Mouse (Mus musculus) stomach, embryonic 14.5 days (tissue): ENCODE results near the gene 1700007K13Rik. TPM values are rescaled to one million over a fixed set of nuclear protein-coding genes. Genes with fewer than 3 reads are reported as not detected.
A peak's percentile ranks its signal among the peaks of the same experiment; 100 is the strongest.

ENCODE experiments used
- ATAC-seq: fragments of 200-750 bp; cut with Nextera tagmentation; 2 replicates; pipeline ENCODE4 v1.8.0; 2017; ENCODE audit warnings: low read depth, moderate TSS enrichment; ENCODE audit not compliant: insufficient number of reproducible peaks, insufficient read depth, low FRiP score
- H3K27ac ChIP-seq: fragments of 300-500 bp; sonication (generic); 2 replicates; pipeline ENCODE4 v1.5.1; 2014; ENCODE audit warnings: mild to moderate bottlenecking, low read length, moderate library complexity, mixed read lengths
- H3K27me3 ChIP-seq: fragments of 300-500 bp; sonication (generic); 2 replicates; pipeline ENCODE4 v1.6.1; 2014; ENCODE audit warnings: low read length, control low read depth, mixed read lengths; ENCODE audit not compliant: control insufficient read depth, insufficient read depth
- H3K36me3 ChIP-seq: fragments of 300-500 bp; sonication (generic); 2 replicates; pipeline ENCODE4 v1.6.1; 2014; ENCODE audit warnings: mild to moderate bottlenecking, control low read depth, low read length, moderate library complexity, mixed read lengths; ENCODE audit not compliant: control insufficient read depth, insufficient read depth
- H3K4me1 ChIP-seq: fragments of 300-500 bp; sonication (generic); 2 replicates; pipeline ENCODE4 v1.6.1; 2014; ENCODE audit warnings: low read length, control low read depth, mixed read lengths; ENCODE audit not compliant: control insufficient read depth, insufficient read depth
- H3K4me2 ChIP-seq: fragments of 300-500 bp; sonication (generic); replicated peaks from 2 replicates; pipeline ENCODE4 v1.6.1; 2014; ENCODE audit warnings: low read depth, low read length, control low read depth
- H3K4me3 ChIP-seq: fragments of 300-500 bp; sonication (generic); 2 replicates; pipeline ENCODE4 v1.5.1; 2014; ENCODE audit warnings: low read depth, low read length, control low read depth
- H3K9ac ChIP-seq: fragments of 300-500 bp; sonication (generic); replicated peaks from 2 replicates; pipeline ENCODE4 v1.6.1; 2014; ENCODE audit warnings: low read depth, mild to moderate bottlenecking, control low read depth, low read length, moderate library complexity, mixed read lengths
- H3K9me3 ChIP-seq: fragments of 300-500 bp; sonication (generic); 2 replicates; pipeline ENCODE4 v1.6.1; 2016; ENCODE audit warnings: low read depth, low read length, control low read depth; ENCODE audit not compliant: control insufficient read depth
- WGBS: fragments of 180-500 bp; shearing (Covaris S2); extraction: QIAGEN DNeasy Blood & Tissue Kit; methylation state at CpG from one replicate; pipeline ENCODE4 v1.1.7; 2014; 5-methylcytosine and 5-hydroxymethylcytosine counted together
- polyA plus RNA-seq: library from polyadenylated mRNA; unstranded; fragments of >200 nt; fragmentation: Nextera tagmentation; extraction: Ambion mirVana; gene quantifications from 2 replicates; pipeline ENCODE4 v1.2.1, GENCODE M21; 2014

Gene 1700007K13Rik
- polyA plus RNA-seq, 1 experiment from 2014 or later = 1.4 TPM

GRCm38 (mm10) chr2:28440842-28441241 is 25.3 kb downstream of the 1700007K13Rik start:
- no peak overlapping the region for H3K4me2 ChIP-seq
- H3K4me3 ChIP-seq = no peak overlapping the region
- no peaks in the 10 kb centered on the region for H3K4me1 ChIP-seq
- ATAC-seq = no peak
- H3K27ac ChIP-seq = no peak overlapping the region
- 68% methylated on average over 6 of the region's 6 CpGs for WGBS
- H3K27me3 ChIP-seq = no peaks in the 10 kb centered on the region
- no peaks in the 10 kb centered on the region for H3K36me3 ChIP-seq
- H3K9ac ChIP-seq = no peak overlapping the region
- no peaks in the 10 kb centered on the region for H3K9me3 ChIP-seq

- WGBS = 91% methylated on average over 11 of the region's 11 CpGs
- no peaks in the 10 kb centered on the region for H3K4me1 ChIP-seq
- no peak overlapping the region for H3K4me3 ChIP-seq
- no peaks in the 10 kb centered on the region for H3K27me3 ChIP-seq
- H3K4me2 ChIP-seq = no peak overlapping the region
- no peak overlapping the region for H3K9ac ChIP-seq
- H3K27ac ChIP-seq = no peak overlapping the region
- no peaks in the 10 kb centered on the region for H3K9me3 ChIP-seq
- no peak for ATAC-seq
- no peaks in the 10 kb centered on the region for H3K36me3 ChIP-seq
These were observed 30.7 kb downstream of the 1700007K13Rik start for GRCm38 (mm10) chr2:28435401-28435800.

GRCm38 (mm10) chr2:28433512-28433911 is 32.6 kb downstream of the 1700007K13Rik start:
- Histone ChIP-seq H3K4me3 (no peak overlapping the region), H3K27ac (no peak overlapping the region), H3K27me3 (no peaks in the 10 kb centered on the region), H3K4me1 (no peaks in the 10 kb centered on the region), H3K4me2 (no peak overlapping the region), H3K9me3 (no peaks in the 10 kb centered on the region), H3K9ac (no peak overlapping the region), H3K36me3 (no peaks in the 10 kb centered on the region)
- ATAC-seq = no peak
- WGBS = 14% methylated on average over 1 of the region's 2 CpGs

- no peak overlapping the region for H3K9ac ChIP-seq
- no peak overlapping the region for H3K27ac ChIP-seq
- 0 out of 2 replicates have a peak, but pooled peaks have one; percentile 56 for ATAC-seq
- H3K4me3 ChIP-seq = no peak overlapping the region
- H3K4me1 ChIP-seq = no peaks in the 10 kb centered on the region
- no peaks in the 10 kb centered on the region for H3K36me3 ChIP-seq
- H3K27me3 ChIP-seq = no peaks in the 10 kb centered on the region
- 0% methylated on average over 1 of the region's 1 CpGs for WGBS
- H3K9me3 ChIP-seq = no peaks in the 10 kb centered on the region
- no peak overlapping the region for H3K4me2 ChIP-seq
These were observed 33.3 kb downstream of the 1700007K13Rik start for GRCm38 (mm10) chr2:28432811-28433210.

- H3K9me3 ChIP-seq = no peaks in the 10 kb centered on the region
- ATAC-seq = no peak
- H3K27ac ChIP-seq = no peak overlapping the region
- no peaks in the 10 kb centered on the region for H3K36me3 ChIP-seq
- H3K4me2 ChIP-seq = no peak overlapping the region
- H3K9ac ChIP-seq = no peak overlapping the region
- WGBS = 46% methylated on average over 6 of the region's 6 CpGs
- H3K4me1 ChIP-seq = no peaks in the 10 kb centered on the region
- no peak overlapping the region for H3K4me3 ChIP-seq
- no peaks in the 10 kb centered on the region for H3K27me3 ChIP-seq
These were observed 35.3 kb downstream of the 1700007K13Rik start for GRCm38 (mm10) chr2:28430846-28431245.

- no peaks in the 10 kb centered on the region for H3K9me3 ChIP-seq
- no peaks in the 10 kb centered on the region for H3K27me3 ChIP-seq
- H3K4me1 ChIP-seq = no peaks in the 10 kb centered on the region
- ATAC-seq = no peak
- H3K27ac ChIP-seq = no peak overlapping the region
- no peak overlapping the region for H3K4me2 ChIP-seq
- WGBS = 73% methylated on average over 6 of the region's 6 CpGs
- H3K4me3 ChIP-seq = no peak overlapping the region
- H3K9ac ChIP-seq = no peak overlapping the region
- no peaks in the 10 kb centered on the region for H3K36me3 ChIP-seq
These were observed 38.9 kb downstream of the 1700007K13Rik start for GRCm38 (mm10) chr2:28427226-28427625.

- WGBS = 40% methylated on average over 3 of the region's 3 CpGs
- H3K9me3 ChIP-seq = no peaks in the 10 kb centered on the region
- H3K4me2 ChIP-seq = no peak overlapping the region
These were observed 43.0 kb downstream of the 1700007K13Rik start for GRCm38 (mm10) chr2:28423167-28423566.

GRCm38 (mm10) chr2:28419898-28420297 is 46.2 kb downstream of the 1700007K13Rik start:
- H3K36me3 ChIP-seq = no peaks in the 10 kb centered on the region
- no peak overlapping the region for H3K27ac ChIP-seq
- no peak overlapping the region for H3K9ac ChIP-seq
- no peaks in the 10 kb centered on the region for H3K9me3 ChIP-seq
- no peak for ATAC-seq
- no peak overlapping the region for H3K4me2 ChIP-seq
- no peak overlapping the region for H3K4me3 ChIP-seq
- H3K27me3 ChIP-seq = no peaks in the 10 kb centered on the region
- WGBS = 18% methylated on average over 4 of the region's 4 CpGs
- no peaks in the 10 kb centered on the region for H3K4me1 ChIP-seq

More at GRCm38 (mm10) chr2:28423167-28423566, 43.0 kb downstream of the 1700007K13Rik start:
- Histone ChIP-seq H3K4me1 (no peaks in the 10 kb centered on the region), H3K4me3 (no peak overlapping the region), H3K27me3 (no peaks in the 10 kb centered on the region), H3K9ac (no peak overlapping the region), H3K27ac (no peak overlapping the region), H3K36me3 (no peaks in the 10 kb centered on the region)
- no peak for ATAC-seq

- no peak for ATAC-seq
- H3K9ac ChIP-seq = no peak overlapping the region
These were observed 48.1 kb downstream of the 1700007K13Rik start for GRCm38 (mm10) chr2:28418034-28418433.

More at GRCm38 (mm10) chr2:28418034-28418433, 48.1 kb downstream of the 1700007K13Rik start:
- Histone ChIP-seq H3K9me3 (no peaks in the 10 kb centered on the region), H3K4me2 (no peak overlapping the region), H3K4me1 (no peaks in the 10 kb centered on the region), H3K36me3 (no peaks in the 10 kb centered on the region), H3K27ac (no peak overlapping the region), H3K27me3 (no peaks in the 10 kb centered on the region), H3K4me3 (no peak overlapping the region)
- 53% methylated on average over 2 of the region's 2 CpGs for WGBS
